Mouse (Mus musculus) ES-Bruce4 (cell line): Measurements from ENCODE around the gene Tpi1.

ENCODE experiments used
- CTCF ChIP-seq: IDR thresholded peaks from one replicate; pipeline ENCODE4 v1.8.1; 2011; ENCODE audit warnings: low read depth, low read length
- POLR2A ChIP-seq: IDR thresholded peaks from one replicate; pipeline ENCODE4 v1.8.1; 2011; ENCODE audit warnings: low read length; ENCODE audit not compliant: insufficient read depth

DNA sequence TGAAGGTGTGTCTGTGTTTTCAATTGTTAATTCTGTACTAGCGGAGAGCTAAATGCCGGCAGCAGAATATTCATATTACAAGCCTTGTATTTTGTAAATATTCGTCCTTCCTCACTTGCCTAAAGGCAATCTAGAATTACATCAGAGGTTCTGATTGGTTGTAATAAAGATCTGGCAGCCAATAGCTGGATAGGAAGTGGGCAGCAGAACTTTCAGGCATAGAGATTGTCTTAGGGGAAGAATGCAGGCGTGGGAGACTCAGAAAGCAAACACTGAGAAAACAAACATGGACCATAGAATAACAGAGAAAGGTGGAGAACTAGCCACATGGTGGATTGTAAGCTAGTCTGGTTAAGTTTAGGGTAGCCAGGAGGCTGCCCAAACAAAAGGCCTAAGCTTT is 24.0 kb downstream of the Tpi1 start:
- no peak for TF ChIP-seq CTCF
- TF ChIP-seq POLR2A, result no peak
